Mouse (Mus musculus) CD4-positive, CD25-positive, alpha-beta regulatory T cell, adult 9 weeks (primary cell): ENCODE results near the gene Skint5. TPM values are rescaled to one million over a fixed set of nuclear protein-coding genes. Genes with fewer than 3 reads are reported as not detected.

ENCODE experiments used
- polyA plus RNA-seq: library from polyadenylated mRNA; unstranded; fragments of 100-300 nt; shearing (Covaris generic); gene quantifications from one replicate; pipeline ENCODE4 v1.2.1, GENCODE M21; 2017

Skint5 gene
- polyA plus RNA-seq, result not detected

GRCm38 (mm10) chr4:113999403-113999802, at the start of gene Skint5:
Gene Skint5 (minus strand): TSS chr4:113999503.

Other genes starting within 250 kb of the Skint5 start
- not detected for gene Skint11, start 163.9 kb upstream of the Skint5 start, polyA plus RNA-seq